Mouse (Mus musculus) liver, embryonic 11.5 days (tissue): ENCODE measurements around the gene Iqgap2. TPM values are rescaled to one million over a fixed set of nuclear protein-coding genes. Genes with fewer than 3 reads are reported as not detected.

Experiments used
- ATAC-seq: fragments of 200-750 bp; cut with Nextera tagmentation; replicated peaks from 2 replicates; pipeline ENCODE4 v1.8.0; 2017; ENCODE audit warnings: moderate number of reproducible peaks, mild to moderate bottlenecking, moderate TSS enrichment, moderate library complexity; ENCODE audit not compliant: low FRiP score
- DNase-seq: peaks from one replicate; pipeline ENCODE4 v3.0.0-alpha.2; 2017; ENCODE audit warnings: low spot score
- H3K27ac ChIP-seq: fragments of 300-500 bp; sonication (generic); 2 replicates; pipeline ENCODE4 v1.5.1; 2014; ENCODE audit warnings: mild to moderate bottlenecking, low read depth, low read length, control low read depth
- H3K27me3 ChIP-seq: fragments of 300-500 bp; sonication (generic); replicated peaks from 2 replicates; pipeline ENCODE4 v1.6.1; 2014; ENCODE audit warnings: low read length, mixed read lengths; ENCODE audit not compliant: control insufficient read depth, insufficient read depth
- H3K36me3 ChIP-seq: fragments of 300-500 bp; sonication (generic); 2 replicates; pipeline ENCODE4 v1.6.1; 2014; ENCODE audit warnings: mild to moderate bottlenecking, low read length, moderate library complexity, mixed read lengths; ENCODE audit not compliant: control insufficient read depth, insufficient read depth
- H3K4me1 ChIP-seq: fragments of 300-500 bp; sonication (generic); replicated peaks from 2 replicates; pipeline ENCODE4 v1.6.1; 2014; ENCODE audit warnings: low read length, mixed read lengths; ENCODE audit not compliant: control insufficient read depth, insufficient read depth
- H3K4me2 ChIP-seq: fragments of 300-500 bp; sonication (generic); 2 replicates; pipeline ENCODE4 v1.6.1; 2014; ENCODE audit warnings: mild to moderate bottlenecking, control low read depth, moderate library complexity
- H3K4me3 ChIP-seq: fragments of 300-500 bp; sonication (generic); 2 replicates; pipeline ENCODE4 v1.5.1; 2014; ENCODE audit warnings: low read depth, low read length, control low read depth
- H3K9ac ChIP-seq: fragments of 300-500 bp; sonication (generic); 2 replicates; pipeline ENCODE4 v1.6.1; 2014; ENCODE audit warnings: low read depth, low read length, control low read depth
- H3K9me3 ChIP-seq: fragments of 300-500 bp; sonication (generic); 2 replicates; pipeline ENCODE4 v1.6.1; 2016; ENCODE audit warnings: low read length, inconsistent platforms, mixed read lengths; ENCODE audit not compliant: control insufficient read depth
- whole genome bisulfite sequencing: fragments of 180-500 bp; shearing (Covaris S2); extraction: QIAGEN DNeasy Blood & Tissue Kit; methylation state at CpG from one replicate; pipeline ENCODE4 v1.1.7; 2014; 5-methylcytosine and 5-hydroxymethylcytosine counted together
- polyA plus RNA-seq: library from polyadenylated mRNA; unstranded; fragments of >200 nt; fragmentation: Nextera tagmentation; extraction: Ambion mirVana; gene quantifications from 2 replicates; pipeline ENCODE4 v1.2.1, GENCODE M21; 2014

Iqgap2 gene
- polyA plus RNA-seq, 1 experiment from 2014 or later, result 17.1 TPM

DNA sequence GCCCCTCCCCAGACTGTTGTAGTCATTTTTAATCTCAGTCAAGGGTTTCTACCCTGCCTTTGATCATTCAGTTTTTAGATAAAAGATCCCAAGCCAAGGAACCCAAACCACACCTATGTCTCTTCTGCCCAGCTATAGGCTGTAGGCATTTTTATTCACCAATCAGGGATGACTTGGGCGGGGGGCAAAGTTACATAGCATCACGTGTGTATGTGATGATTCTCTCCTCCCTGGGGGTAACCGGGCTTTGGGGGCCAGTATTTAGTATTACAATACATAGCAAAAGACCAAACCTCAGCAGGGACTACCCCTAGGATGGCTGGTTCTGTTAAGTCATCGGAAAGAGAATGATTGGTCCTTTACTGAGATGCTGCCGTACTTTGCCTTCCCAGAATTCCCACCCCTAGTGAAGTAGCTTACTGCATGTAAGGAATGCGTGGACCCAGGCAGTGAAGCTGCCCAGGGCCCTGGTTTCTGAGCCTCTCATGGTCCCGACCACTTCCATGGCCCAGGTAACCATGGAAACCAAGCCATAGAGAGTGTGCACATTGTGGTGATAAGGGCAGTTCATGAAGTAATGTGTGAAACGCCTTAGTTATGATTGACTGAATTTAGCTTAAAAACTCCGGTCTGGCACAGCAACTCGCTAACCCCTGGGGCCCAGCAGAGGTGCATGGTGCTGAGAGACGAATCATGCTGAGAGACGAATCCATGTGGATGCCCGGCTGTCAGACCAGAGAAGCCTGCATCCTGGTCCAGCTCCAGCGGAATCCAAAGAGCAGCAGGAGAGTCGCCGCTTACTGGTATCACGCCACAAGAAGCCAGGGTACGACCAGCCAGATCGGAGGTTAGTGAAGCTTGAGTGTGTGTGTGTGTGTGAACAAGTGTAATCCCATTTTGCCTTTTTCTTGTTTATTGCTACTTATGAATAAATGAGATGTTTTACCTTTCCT is 308.2 kb downstream of the Iqgap2 start:
- Histone ChIP-seq H3K27me3 (0 out of 2 replicates have a peak, but pooled peaks cover 3% of the 10 kb centered on the region), H3K4me3 (no peak overlapping the region), H3K4me2 (no peak overlapping the region), H3K4me1 (no peaks in the 10 kb centered on the region), H3K27ac (no peak overlapping the region), H3K9ac (no peak overlapping the region), H3K36me3 (no peaks in the 10 kb centered on the region), H3K9me3 (no peaks in the 10 kb centered on the region)
- no peak for ATAC-seq
- WGBS, result 70% methylated on average over 19 of the region's 19 CpGs
- DNase-seq, result no peak

DNA sequence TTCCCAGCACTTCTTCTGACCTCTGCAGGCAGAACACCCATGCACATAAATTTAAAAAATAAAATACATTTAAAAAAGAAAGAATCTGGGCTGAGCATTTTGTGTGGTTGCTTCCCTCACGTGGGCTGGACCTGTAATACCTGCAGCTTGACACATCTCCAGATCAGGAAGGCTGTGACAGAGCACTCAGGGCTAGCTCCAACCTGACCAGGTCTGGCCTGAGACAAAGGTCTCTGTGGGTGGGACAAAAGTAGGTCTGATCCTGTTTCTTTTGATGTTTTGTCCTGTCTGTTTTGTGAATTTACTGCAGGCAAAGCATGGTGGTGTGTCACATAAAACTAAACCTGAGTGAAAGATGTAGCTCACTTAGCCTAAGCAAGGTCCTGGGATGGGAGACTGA is 309.9 kb downstream of the Iqgap2 start:
- 46% methylated on average over 1 of the region's 1 CpGs for WGBS
- no peaks in the 10 kb centered on the region for H3K9me3 ChIP-seq
- H3K36me3 ChIP-seq, result no peaks in the 10 kb centered on the region
- H3K4me3 ChIP-seq, result no peak overlapping the region
- no peaks in the 10 kb centered on the region for H3K27me3 ChIP-seq
- H3K4me2 ChIP-seq, result no peak overlapping the region
- H3K9ac ChIP-seq, result no peak overlapping the region
- ATAC-seq (no peak), DNase-seq (no peak)
- H3K27ac ChIP-seq, result no peak overlapping the region
- no peaks in the 10 kb centered on the region for H3K4me1 ChIP-seq

- WGBS, result 80% methylated on average over 5 of the region's 5 CpGs
- ATAC-seq (no peak), DNase-seq (peak; percentile 21)
These were observed 313.6 kb downstream of the Iqgap2 start for GRCm38 (mm10) chr13:95578016-95578697.

More at GRCm38 (mm10) chr13:95578016-95578697, 313.6 kb downstream of the Iqgap2 start:
- H3K27me3 ChIP-seq, result no peaks in the 10 kb centered on the region
- no peaks in the 10 kb centered on the region for H3K4me1 ChIP-seq
- no peak overlapping the region for H3K4me3 ChIP-seq
- H3K9ac ChIP-seq, result no peak overlapping the region
- H3K4me2 ChIP-seq, result no peak overlapping the region
- H3K27ac ChIP-seq, result no peak overlapping the region
- no peaks in the 10 kb centered on the region for H3K9me3 ChIP-seq
- H3K36me3 ChIP-seq, result no peaks in the 10 kb centered on the region

Other genes starting within 250 kb of the Iqgap2 start
- 29.5 and 33.0 TPM in 2 replicates for gene F2rl2, start 195.1 kb downstream of the Iqgap2 start, polyA plus RNA-seq
- 14.8 and 17.4 TPM in 2 replicates for gene Gm20075, start 189.5 kb upstream of the Iqgap2 start, polyA plus RNA-seq
- gene Gm17190, start 190.1 kb upstream of the Iqgap2 start, polyA plus RNA-seq, result not detected in 2 replicates
- 0.09 and 0.23 TPM in 2 replicates for gene Sv2c, start 240.7 kb upstream of the Iqgap2 start, polyA plus RNA-seq